ENCODE assay signal across 25 mouse cellular contexts in genomic region chr17:23574130-23574529, GRCm38 (mm10). TPM values are rescaled to one million over a fixed set of nuclear protein-coding genes. Genes with fewer than 3 reads are reported as not detected.
DNase-seq lines count a peak whose midpoint lies in the region; ATAC-seq and TF ChIP-seq lines count a peak whose summit lies in the region.
"Had no signal": no experiment of that assay in that cellular context is flagged by ENCODE, and none has a peak within 500 bp of the region (broad histone marks: within the 10 kb centered on the region; RNA-seq: fewer than 3 reads in every experiment).

No protein-coding gene starts in this region.

- WGBS in stomach, postnatal 0 days: 91% methylated on average over 8 of the region's 8 CpGs

- H3K4me3 ChIP-seq in E14TG2a.4 (replicated peaks; ENCODE audit: low read length): no peak overlapping the region
- no peak overlapping the region for H3K4me3 ChIP-seq in stomach, postnatal 0 days (ENCODE audit: low read depth, low read length)

- TF ChIP-seq CTCF in E14TG2a.4 (conservative IDR thresholded peaks at IDR 0.05; ENCODE audit: low read length): peak; percentile 6; the same call in 1 of the 2 replicates
- TF ChIP-seq CTCF in stomach, postnatal 0 days (IDR thresholded peaks at IDR 0.05; ENCODE audit: low read depth): no peak

- peaks cover 27% of the 10 kb centered on the region for H3K4me1 ChIP-seq in E14TG2a.4 (replicated peaks; ENCODE audit: low read depth, low read length)
- H3K4me1 ChIP-seq in stomach, postnatal 0 days (replicated peaks; ENCODE audit: control insufficient read depth, insufficient read depth): no peaks in the 10 kb centered on the region

- no peak for ATAC-seq in stomach, postnatal 0 days (ENCODE audit: low FRiP score, low TSS enrichment)
- ATAC-seq: activated CD4-positive, CD25-positive, alpha-beta regulatory T cell, adult 4 months; CD4-positive, CD25-positive, alpha-beta regulatory T cell, adult 4 months; Patski had no signal

- DNase-seq in ES-CJ7 (ENCODE audit: low read depth, low spot score) (peak; percentile 41), R1 (ENCODE audit: low read depth, low spot score) (peak; percentile 71), ZHBTc4 (ENCODE audit: low read depth, low spot score) (peak; percentile 51)
- no peak for DNase-seq in layer of hippocampus, adult 11-12 months (ENCODE audit: low spot score)
- DNase-seq in right cerebral cortex, postnatal 25 days: no peak
- DNase-seq in stomach, postnatal 0 days (ENCODE audit: low spot score): no peak
- no peak for DNase-seq in layer of hippocampus, adult 9-11 months
- DNase-seq: adrenal gland, adult 2 months; adrenal gland, adult 8-10 months; adrenal gland, postnatal 10 days; adrenal gland, postnatal 14 days; adrenal gland, postnatal 25 days; adrenal gland, postnatal 36 days; B cell, adult 2 months; cerebellum, adult 11 months; cerebellum, adult 11-12 months; cerebellum, adult 18-20 months; cerebellum, adult 2 months; cerebellum, adult 8-10 months; cerebellum, adult 9-10 months had no signal

- H3K4me2 ChIP-seq in stomach, postnatal 0 days (replicated peaks; ENCODE audit: low read depth): no peak overlapping the region

- H3K9me3 ChIP-seq in E14TG2a.4 (ENCODE audit: low read length): peaks cover 29% of the 10 kb centered on the region
- no peaks in the 10 kb centered on the region for H3K9me3 ChIP-seq in stomach, postnatal 0 days (ENCODE audit: control insufficient read depth, low read length)
- H3K9me3 ChIP-seq: G1E had no signal

- peaks cover 8% of the 10 kb centered on the region for H3K27me3 ChIP-seq in E14TG2a.4 (ENCODE audit: insufficient read depth, low read length)
- H3K27me3 ChIP-seq in stomach, postnatal 0 days (ENCODE audit: control insufficient read depth, insufficient read depth, low read length): no peaks in the 10 kb centered on the region
- H3K27me3 ChIP-seq: Patski had no signal

- no peak overlapping the region for H3K27ac ChIP-seq in stomach, postnatal 0 days (replicated peaks)

- H3K9ac ChIP-seq in stomach, postnatal 0 days (ENCODE audit: low read length): no peak overlapping the region

- H3K36me3 ChIP-seq in E14TG2a.4 (ENCODE audit: insufficient read depth, low read length): peaks cover 50% of the 10 kb centered on the region
- H3K36me3 ChIP-seq in stomach, postnatal 0 days (ENCODE audit: control insufficient read depth, insufficient read depth, low read length): peaks cover 22% of the 10 kb centered on the region
- H3K36me3 ChIP-seq: G1E had no signal

- TF ChIP-seq EP300 in stomach, postnatal 0 days (optimal IDR thresholded peaks at IDR 0.05): no peak

RNA-seq across cellular contexts. Expression of gene Zfp213, which starts 10.1 kb away (rescaled TPM):
- polyA plus RNA-seq in stomach, postnatal 0 days (2015; fragmentation: Nextera tagmentation; extraction: Ambion mirVana): 8.9 and 9.2 TPM in 2 replicates

RNA-seq across cellular contexts. Expression of gene Zfp13, which starts 25.2 kb away (rescaled TPM):
- polyA plus RNA-seq in stomach, postnatal 0 days (2015; fragmentation: Nextera tagmentation; extraction: Ambion mirVana): 4.0 and 5.7 TPM in 2 replicates
- polyA plus RNA-seq: activated CD4-positive, CD25-positive, alpha-beta regulatory T cell, adult 4 months had no signal

RNA-seq across cellular contexts. Expression of gene Zscan10, which starts 26.5 kb away (rescaled TPM):
- 0.05 TPM in 1 of 2 replicates, not detected in the other for polyA plus RNA-seq in stomach, postnatal 0 days (2015; fragmentation: Nextera tagmentation; extraction: Ambion mirVana)
- polyA plus RNA-seq: adrenal gland, adult 2 months; Patski had no signal

Comparison
In these comparisons a context has a peak if more than half of its experiments do, and no peak if none do; other contexts are left out.
1. DNase-seq: peak in ES-CJ7 (single experiment), R1 (single experiment) and ZHBTc4 (single experiment); none in layer of hippocampus, adult 11-12 months (single experiment), right cerebral cortex, postnatal 25 days (single experiment), stomach, postnatal 0 days (single experiment) and layer of hippocampus, adult 9-11 months (single experiment).